Mouse (Mus musculus): ENCODE data around the gene Mettl6.

Gene Mettl6

GRCm38 (mm10) chr14:31440725-31441124 is 54.1 kb downstream of the Mettl6 start:
- Histone ChIP-seq H3K4me1 (replicated peaks; ENCODE audit: low read depth, low read length) (peaks cover 20% of the 10 kb centered on the region), H3K27me3 (ENCODE audit: insufficient read depth, low read length) (peaks cover 26% of the 10 kb centered on the region), H3K9me3 (ENCODE audit: low read length) (no peaks in the 10 kb centered on the region), H3K4me3 (replicated peaks; ENCODE audit: low read length) (no peak overlapping the region), H3K36me3 (ENCODE audit: insufficient read depth, low read length) (no peaks in the 10 kb centered on the region)
- TF ChIP-seq CTCF (conservative IDR thresholded peaks at IDR 0.05; ENCODE audit: low read length) (no peak), NANOG (IDR thresholded peaks at IDR 0.05; ENCODE audit: borderline replicate concordance, low read length) (no peak), POU5F1 (IDR thresholded peaks at IDR 0.05; ENCODE audit: borderline replicate concordance, low read length) (no peak)

- H3K27me3 ChIP-seq (ENCODE audit: insufficient read depth, low read length) = peaks cover 31% of the 10 kb centered on the region
- H3K4me3 ChIP-seq (replicated peaks; ENCODE audit: low read length) = no peak overlapping the region
- no peaks in the 10 kb centered on the region for H3K36me3 ChIP-seq (ENCODE audit: insufficient read depth, low read length)
- H3K9me3 ChIP-seq (ENCODE audit: low read length) = no peaks in the 10 kb centered on the region
- TF ChIP-seq CTCF (conservative IDR thresholded peaks at IDR 0.05; ENCODE audit: low read length) = peak; percentile 39
- TF ChIP-seq POU5F1 (IDR thresholded peaks at IDR 0.05; ENCODE audit: borderline replicate concordance, low read length) = no peak
- peaks cover 24% of the 10 kb centered on the region for H3K4me1 ChIP-seq (replicated peaks; ENCODE audit: low read depth, low read length)
Observed at GRCm38 (mm10) chr14:31440230-31440629, 54.6 kb downstream of the Mettl6 start.

DNA sequence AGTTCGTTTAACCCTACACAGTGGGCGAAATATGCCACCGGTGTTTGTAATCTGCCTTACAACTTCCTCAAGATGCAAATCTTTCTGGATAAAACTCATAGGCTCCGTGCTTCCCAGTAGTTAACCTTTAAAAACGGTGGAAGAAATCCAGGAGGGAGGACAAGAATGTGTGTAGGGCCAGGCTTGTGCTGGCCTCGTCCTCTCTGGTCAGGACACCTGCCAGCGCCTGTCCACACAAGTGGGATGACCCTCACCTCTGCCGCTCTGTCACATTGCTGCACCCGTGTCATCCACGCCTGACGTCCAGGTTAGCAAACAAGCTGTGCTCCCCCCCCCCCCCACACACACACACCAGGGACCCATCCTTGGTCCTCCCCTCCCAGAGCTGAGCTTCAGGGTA is 55.6 kb downstream of the Mettl6 start:
- Histone ChIP-seq H3K4me3 (replicated peaks; ENCODE audit: low read length) (no peak overlapping the region), H3K36me3 (ENCODE audit: insufficient read depth, low read length) (no peaks in the 10 kb centered on the region), H3K9me3 (ENCODE audit: low read length) (no peaks in the 10 kb centered on the region), H3K27me3 (ENCODE audit: insufficient read depth, low read length) (peaks cover 40% of the 10 kb centered on the region), H3K4me1 (replicated peaks; ENCODE audit: low read depth, low read length) (peaks cover 26% of the 10 kb centered on the region)
- no peak for TF ChIP-seq POU5F1 (IDR thresholded peaks at IDR 0.05; ENCODE audit: borderline replicate concordance, low read length)
- no peak for TF ChIP-seq CTCF (conservative IDR thresholded peaks at IDR 0.05; ENCODE audit: low read length)
- TF ChIP-seq NANOG (IDR thresholded peaks at IDR 0.05; ENCODE audit: borderline replicate concordance, low read length) = no peak

DNA sequence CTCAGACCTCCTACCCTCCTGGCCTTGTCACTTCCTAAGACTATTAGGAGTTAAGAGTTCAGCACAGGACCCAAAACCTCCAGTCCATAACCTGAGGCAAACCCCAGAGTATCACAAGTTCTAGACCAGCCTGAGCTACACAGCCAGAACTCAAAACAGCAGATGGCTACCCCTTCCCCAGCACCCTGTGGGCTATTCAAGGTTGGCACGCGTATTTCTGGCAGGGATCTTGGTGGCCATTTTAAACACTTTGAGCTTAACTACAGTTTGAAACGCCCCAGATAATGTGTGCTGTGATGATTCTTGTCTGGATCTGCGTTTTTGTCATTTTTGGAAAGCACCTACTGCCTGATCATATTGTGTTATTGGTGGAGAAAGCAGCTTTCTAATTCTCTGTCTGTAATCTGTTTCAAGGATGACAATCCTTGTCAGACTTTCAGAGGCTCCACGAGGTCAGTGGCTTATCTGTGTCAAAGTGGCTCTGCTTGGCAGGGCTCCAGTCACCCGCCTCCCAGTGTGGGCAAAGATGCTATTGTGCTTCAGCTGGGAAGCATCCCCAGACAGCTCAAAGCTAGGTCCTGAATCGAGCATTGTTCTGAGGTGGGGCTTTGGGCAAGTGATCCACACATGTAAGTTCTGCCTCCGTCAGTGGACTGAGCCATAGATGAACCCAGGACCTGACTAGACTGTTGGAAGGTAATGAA is 56.9 kb downstream of the Mettl6 start:
- TF ChIP-seq NANOG (IDR thresholded peaks at IDR 0.05; ENCODE audit: borderline replicate concordance, low read length) = no peak
- TF ChIP-seq CTCF (conservative IDR thresholded peaks at IDR 0.05; ENCODE audit: low read length) = no peak
- no peak for TF ChIP-seq POU5F1 (IDR thresholded peaks at IDR 0.05; ENCODE audit: borderline replicate concordance, low read length)
- Histone ChIP-seq H3K4me1 (replicated peaks; ENCODE audit: low read depth, low read length) (peaks cover 14% of the 10 kb centered on the region), H3K36me3 (ENCODE audit: insufficient read depth, low read length) (no peaks in the 10 kb centered on the region), H3K4me3 (replicated peaks; ENCODE audit: low read length) (no peak overlapping the region), H3K9me3 (ENCODE audit: low read length) (no peaks in the 10 kb centered on the region), H3K27me3 (ENCODE audit: insufficient read depth, low read length) (peaks cover 53% of the 10 kb centered on the region)

- H3K36me3 ChIP-seq (ENCODE audit: insufficient read depth, low read length) = no peaks in the 10 kb centered on the region
- H3K9me3 ChIP-seq (ENCODE audit: low read length) = no peaks in the 10 kb centered on the region
- TF ChIP-seq POU5F1 (IDR thresholded peaks at IDR 0.05; ENCODE audit: borderline replicate concordance, low read length) (no peak), CTCF (conservative IDR thresholded peaks at IDR 0.05; ENCODE audit: low read length) (peak; percentile 69), NANOG (IDR thresholded peaks at IDR 0.05; ENCODE audit: borderline replicate concordance, low read length) (no peak)
- H3K4me1 ChIP-seq (replicated peaks; ENCODE audit: low read depth, low read length) = peaks cover 14% of the 10 kb centered on the region
- peaks cover 59% of the 10 kb centered on the region for H3K27me3 ChIP-seq (ENCODE audit: insufficient read depth, low read length)
- H3K4me3 ChIP-seq (replicated peaks; ENCODE audit: low read length) = peak within 1 kb of the TSS; percentile 88
Observed at GRCm38 (mm10) chr14:31435930-31436693, 58.7 kb downstream of the Mettl6 start, which contains the start of gene Sh3bp5. TSS of gene Sh3bp5 (minus strand) at chr14:31436078.

DNA sequence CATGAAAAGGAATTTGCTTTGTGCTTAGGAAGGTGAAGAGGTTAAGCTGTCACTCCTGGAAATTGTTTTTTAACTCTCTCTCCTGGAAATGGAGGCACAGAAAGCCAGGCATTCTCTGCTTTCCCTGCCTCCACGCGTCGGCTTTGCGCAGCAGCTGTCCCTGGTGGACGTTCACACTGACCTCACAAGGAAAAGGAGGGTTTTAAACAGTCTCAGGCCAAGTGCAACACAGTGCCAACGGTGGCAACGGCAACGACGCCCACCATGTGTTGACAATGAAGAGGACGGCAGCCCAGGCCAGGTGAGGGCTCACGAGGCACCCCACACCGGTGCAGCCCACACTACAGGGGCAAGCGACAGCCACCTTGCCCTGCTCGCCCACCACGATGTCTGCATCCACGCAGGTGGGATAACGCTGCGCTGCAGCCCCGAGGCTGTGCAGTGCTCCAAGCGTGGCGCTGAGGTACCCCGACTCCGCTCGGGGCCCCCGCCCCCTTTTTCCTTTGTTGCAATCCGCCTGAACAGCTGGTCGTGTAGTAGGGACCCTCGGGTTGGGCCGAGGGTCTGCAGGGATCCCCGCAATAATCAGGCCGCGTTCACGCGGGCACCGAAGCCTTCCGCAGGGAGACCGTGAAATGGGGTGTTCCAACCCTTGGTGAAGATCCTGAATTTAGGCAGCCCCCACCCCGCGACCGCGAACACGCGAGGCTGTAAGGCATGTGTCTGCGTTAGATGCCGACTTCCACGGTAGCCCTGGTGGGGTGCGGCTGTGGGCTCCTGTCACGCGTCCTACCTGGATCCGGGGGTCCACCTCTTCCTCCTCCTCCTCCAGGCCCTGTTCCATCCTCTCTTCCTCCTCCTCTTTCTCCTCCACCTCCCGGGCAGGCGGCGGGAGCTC is 59.6 kb downstream of the Mettl6 start:
- Histone ChIP-seq H3K27me3 (ENCODE audit: insufficient read depth, low read length) (peaks cover 59% of the 10 kb centered on the region), H3K4me1 (replicated peaks; ENCODE audit: low read depth, low read length) (peaks cover 14% of the 10 kb centered on the region), H3K4me3 (replicated peaks; ENCODE audit: low read length) (peak overlapping the region; percentile 88), H3K36me3 (ENCODE audit: insufficient read depth, low read length) (no peaks in the 10 kb centered on the region), H3K9me3 (ENCODE audit: low read length) (no peaks in the 10 kb centered on the region)
- TF ChIP-seq CTCF (conservative IDR thresholded peaks at IDR 0.05; ENCODE audit: low read length) (no peak), POU5F1 (IDR thresholded peaks at IDR 0.05; ENCODE audit: borderline replicate concordance, low read length) (no peak), NANOG (IDR thresholded peaks at IDR 0.05; ENCODE audit: borderline replicate concordance, low read length) (no peak)

DNA sequence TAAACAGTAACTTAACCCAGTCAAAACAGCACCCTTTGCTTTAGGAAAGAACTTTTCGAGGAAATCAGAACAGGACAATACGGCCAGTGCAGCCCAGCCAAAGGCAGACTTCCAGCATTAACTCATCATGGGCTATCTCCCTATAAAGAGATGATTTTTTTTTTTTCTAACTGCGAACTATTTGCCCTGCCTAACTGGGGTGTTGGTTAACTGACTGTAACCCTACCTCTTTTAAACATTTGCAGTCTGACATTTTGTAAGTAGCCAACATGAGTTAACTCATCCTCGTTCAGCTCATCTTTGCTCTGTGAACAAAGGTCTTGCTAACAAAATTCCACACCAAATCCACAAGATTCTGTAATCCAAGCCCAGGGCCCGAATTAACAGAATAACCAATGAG is 60.4 kb downstream of the Mettl6 start:
- H3K4me3 ChIP-seq (replicated peaks; ENCODE audit: low read length) = no peak overlapping the region
- H3K27me3 ChIP-seq (ENCODE audit: insufficient read depth, low read length) = peaks cover 59% of the 10 kb centered on the region
- H3K4me1 ChIP-seq (replicated peaks; ENCODE audit: low read depth, low read length) = peaks cover 14% of the 10 kb centered on the region
- TF ChIP-seq POU5F1 (IDR thresholded peaks at IDR 0.05; ENCODE audit: borderline replicate concordance, low read length) (no peak), NANOG (IDR thresholded peaks at IDR 0.05; ENCODE audit: borderline replicate concordance, low read length) (no peak), CTCF (conservative IDR thresholded peaks at IDR 0.05; ENCODE audit: low read length) (no peak)
- H3K9me3 ChIP-seq (ENCODE audit: low read length) = no peaks in the 10 kb centered on the region
- no peaks in the 10 kb centered on the region for H3K36me3 ChIP-seq (ENCODE audit: insufficient read depth, low read length)

- H3K27me3 ChIP-seq (ENCODE audit: insufficient read depth, low read length) = peaks cover 59% of the 10 kb centered on the region
- H3K4me1 ChIP-seq (replicated peaks; ENCODE audit: low read depth, low read length) = peaks cover 14% of the 10 kb centered on the region
- no peaks in the 10 kb centered on the region for H3K36me3 ChIP-seq (ENCODE audit: insufficient read depth, low read length)
- no peaks in the 10 kb centered on the region for H3K9me3 ChIP-seq (ENCODE audit: low read length)
- TF ChIP-seq NANOG (IDR thresholded peaks at IDR 0.05; ENCODE audit: borderline replicate concordance, low read length) (no peak), POU5F1 (IDR thresholded peaks at IDR 0.05; ENCODE audit: borderline replicate concordance, low read length) (no peak), CTCF (conservative IDR thresholded peaks at IDR 0.05; ENCODE audit: low read length) (no peak)
- no peak overlapping the region for H3K4me3 ChIP-seq (replicated peaks; ENCODE audit: low read length)
Observed at GRCm38 (mm10) chr14:31433851-31434360, 60.9 kb downstream of the Mettl6 start.

All from E14TG2a.4 (cell line).